Mouse (Mus musculus) colon, adult 2 months (tissue): ENCODE measurements around the gene Daglb. TPM values are rescaled to one million over a fixed set of nuclear protein-coding genes. Genes with fewer than 3 reads are reported as not detected.

Experiments used
- polyA plus RNA-seq: library from polyadenylated mRNA; depleted of rRNA; stranded (reverse); fragments of >200 nt; gene quantifications from 2 replicates; pipeline ENCODE4 v1.2.3, GENCODE M21; 2012; rRNA removed

Gene Daglb
- 19.3 and 28.7 TPM in 2 replicates for polyA plus RNA-seq

GRCm38 (mm10) chr5:143464100-143464756 is at the start of gene Daglb:
Gene Daglb (plus strand): TSS chr5:143464584.

GRCm38 (mm10) chr5:143527486-143528307 is 63.3 kb downstream of the Daglb start, which contains the start of gene Rac1:
Gene Rac1 (minus strand): TSS chr5:143528036.

Other genes starting within 250 kb of the Daglb start
- not detected in 2 replicates for gene Spdye4a, start 237.7 kb upstream of the Daglb start, polyA plus RNA-seq
- 5.9 and 7.3 TPM in 2 replicates for gene Zfp12, start 229.4 kb upstream of the Daglb start, polyA plus RNA-seq
- 10.0 and 10.2 TPM in 2 replicates for gene Zfp316, start 194.6 kb upstream of the Daglb start, polyA plus RNA-seq
- gene Zfp853, start 171.0 kb upstream of the Daglb start, polyA plus RNA-seq, result 0.17 and 0.21 TPM in 2 replicates
- 29.1 and 30.3 TPM in 2 replicates for gene E130309D02Rik, start 149.2 kb upstream of the Daglb start, polyA plus RNA-seq
- 52.1 and 62.7 TPM in 2 replicates for gene Zdhhc4, start 135.3 kb upstream of the Daglb start, polyA plus RNA-seq
- gene Grid2ip, start 107.2 kb upstream of the Daglb start, polyA plus RNA-seq, result 0.67 and 0.87 TPM in 2 replicates
- 223 and 303 TPM in 2 replicates for gene Kdelr2, start 60.7 kb upstream of the Daglb start, polyA plus RNA-seq
- 381 and 488 TPM in 2 replicates for gene Rac1, start 63.5 kb downstream of the Daglb start, polyA plus RNA-seq
- gene Cyth3, start 157.9 kb downstream of the Daglb start, polyA plus RNA-seq, result 15.8 and 17.2 TPM in 2 replicates